Mouse (Mus musculus) heart, postnatal 0 days (tissue): ENCODE results near the gene Ndufb10. TPM values are rescaled to one million over a fixed set of nuclear protein-coding genes. Genes with fewer than 3 reads are reported as not detected.

ENCODE experiments used
- ATAC-seq: fragments of 200-750 bp; cut with Nextera tagmentation; 2 replicates; pipeline ENCODE4 v1.8.0; 2017; ENCODE audit warnings: low read depth, moderate number of reproducible peaks, moderate library complexity; ENCODE audit not compliant: insufficient read depth
- DNase-seq: peaks from one replicate; pipeline ENCODE4 v3.0.0-alpha.2; 2016; ENCODE audit warnings: low spot score
- H3K27ac ChIP-seq: fragments of 300-500 bp; sonication (generic); 2 replicates; pipeline ENCODE4 v1.5.1; 2014; ENCODE audit warnings: low read depth, mild to moderate bottlenecking
- H3K27me3 ChIP-seq: fragments of 300-500 bp; sonication (generic); 2 replicates; pipeline ENCODE4 v1.6.1; 2014; ENCODE audit warnings: low read length, mixed read lengths; ENCODE audit not compliant: control insufficient read depth, insufficient read depth
- H3K36me3 ChIP-seq: fragments of 300-500 bp; sonication (generic); replicated peaks from 2 replicates; pipeline ENCODE4 v1.6.1; 2014; ENCODE audit warnings: low read length, mixed read lengths; ENCODE audit not compliant: control insufficient read depth, insufficient read depth
- H3K4me1 ChIP-seq: fragments of 300-500 bp; sonication (generic); 2 replicates; pipeline ENCODE4 v1.6.1; 2014; ENCODE audit warnings: antibody characterized with exemption; ENCODE audit not compliant: control insufficient read depth, insufficient read depth
- H3K4me2 ChIP-seq: fragments of 300-500 bp; sonication (generic); 2 replicates; pipeline ENCODE4 v1.6.1; 2014; ENCODE audit warnings: low read depth, mild to moderate bottlenecking, low read length, moderate library complexity
- H3K4me3 ChIP-seq: fragments of 300-500 bp; sonication (generic); 2 replicates; pipeline ENCODE4 v1.5.1; 2014; ENCODE audit warnings: low read depth, low read length
- H3K9ac ChIP-seq: fragments of 300-500 bp; sonication (generic); replicated peaks from 2 replicates; pipeline ENCODE4 v1.6.1; 2014; ENCODE audit warnings: low read depth, low read length, mixed read lengths
- H3K9me3 ChIP-seq: fragments of 300-500 bp; sonication (generic); replicated peaks from 2 replicates; pipeline ENCODE4 v1.6.1; 2016; ENCODE audit warnings: low read length; ENCODE audit not compliant: control insufficient read depth
- CTCF ChIP-seq: IDR thresholded peaks from 2 replicates; pipeline ENCODE4 v1.5.1; 2016; ENCODE audit warnings: antibody characterized with exemption, control low read depth, low read depth
- EP300 ChIP-seq: IDR thresholded peaks from 2 replicates; pipeline ENCODE4 v1.6.1; 2016; ENCODE audit warnings: antibody characterized with exemption, low read depth
- WGBS: fragments of 180-500 bp; shearing (Covaris S2); extraction: QIAGEN DNeasy Blood & Tissue Kit; methylation state at CpG from one replicate; pipeline ENCODE4 v1.1.7; 2014; 5-methylcytosine and 5-hydroxymethylcytosine counted together
- polyA plus RNA-seq: library from polyadenylated mRNA; unstranded; fragments of >200 nt; fragmentation: Nextera tagmentation; extraction: Ambion mirVana; gene quantifications from 2 replicates; pipeline ENCODE4 v1.2.1, GENCODE M21; 2015
- total RNA-seq: library from RNA; depleted of rRNA; stranded (reverse); fragments of >200 nt; gene quantifications from 2 replicates; pipeline ENCODE4 v1.2.3, GENCODE M21; 2014; ENCODE audit warnings: low replicate concordance

The Ndufb10 gene
- total and polyA plus RNA-seq, 2 experiments from 2014 or later = 667 to 1,293 TPM

DNA sequence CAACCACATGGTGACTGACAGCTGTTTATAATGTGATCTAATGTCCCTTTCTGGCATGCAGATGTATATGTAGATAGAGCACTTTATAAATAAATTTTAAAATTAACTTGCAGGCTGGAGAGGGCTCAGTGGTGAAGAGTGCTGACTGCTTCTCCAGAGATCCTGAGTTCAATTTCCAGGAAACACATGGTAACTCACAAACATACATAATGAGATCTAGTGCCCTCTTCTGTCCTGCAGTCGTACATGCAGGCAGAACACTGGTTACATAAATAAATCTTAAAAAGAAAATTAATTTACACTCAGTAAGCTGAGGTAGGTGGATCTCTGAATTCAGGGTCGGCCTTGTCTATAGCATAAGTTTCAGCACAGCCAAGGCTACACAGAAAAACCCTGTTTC, 15.6 kb downstream of the Ndufb10 start:
- H3K4me1 ChIP-seq = peaks cover 13% of the 10 kb centered on the region; the same call in 1 of the 2 replicates
- no peak overlapping the region for H3K9ac ChIP-seq
- no peak overlapping the region; the same call in 1 of the 2 replicates for H3K4me3 ChIP-seq
- DNase-seq (peak; percentile 62), ATAC-seq (no peak)
- TF ChIP-seq CTCF (peak; percentile 46), EP300 (no peak)
- no peak overlapping the region for H3K27ac ChIP-seq
- WGBS = 24% methylated on average over 2 of the region's 2 CpGs
- no peaks in the 10 kb centered on the region for H3K9me3 ChIP-seq
- no peaks in the 10 kb centered on the region for H3K27me3 ChIP-seq
- peaks cover 20% of the 10 kb centered on the region for H3K36me3 ChIP-seq
- H3K4me2 ChIP-seq = no peak overlapping the region

DNA sequence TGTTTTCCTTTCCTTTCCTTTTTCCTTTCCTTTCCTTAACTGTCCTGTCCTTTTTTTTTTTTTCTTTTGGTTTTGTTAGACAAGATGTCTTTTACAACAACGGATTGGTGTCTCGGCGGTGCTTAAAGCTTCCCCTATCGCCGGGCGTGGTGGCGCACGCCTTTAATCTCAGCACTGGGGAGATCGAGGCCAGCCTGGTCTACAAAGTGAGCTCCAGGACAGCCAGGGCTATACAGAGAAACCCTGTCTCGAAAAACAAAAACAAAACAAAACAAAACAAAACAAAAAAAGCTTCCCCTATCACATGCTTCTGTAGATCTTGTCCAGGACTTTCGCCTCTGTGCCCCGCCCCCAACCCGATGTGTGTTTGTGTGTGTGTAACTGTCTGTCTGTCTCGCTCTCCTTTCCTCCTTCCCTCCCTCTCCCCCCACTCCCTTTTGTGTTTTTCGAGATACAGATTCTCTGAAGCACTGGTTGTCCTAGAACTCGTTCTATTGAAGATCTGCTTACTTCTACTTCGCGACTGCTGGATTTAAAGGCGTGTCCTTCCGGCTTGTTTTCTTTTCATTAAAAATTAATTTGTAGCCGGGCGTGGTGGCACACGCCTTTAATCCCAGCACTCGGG, 16.4 kb downstream of the Ndufb10 start:
- WGBS = 4% methylated on average over 24 of the region's 24 CpGs
- Histone ChIP-seq H3K4me2 (peak overlapping the region; percentile 74), H3K4me1 (peaks cover 13% of the 10 kb centered on the region; the same call in 1 of the 2 replicates), H3K9me3 (no peaks in the 10 kb centered on the region), H3K27ac (peak overlapping the region; percentile 79), H3K4me3 (peak overlapping the region; percentile 68), H3K27me3 (no peaks in the 10 kb centered on the region), H3K9ac (peak overlapping the region; percentile 73), H3K36me3 (peaks cover 24% of the 10 kb centered on the region)
- ATAC-seq = peak; percentile 45; the same call in 1 of the 2 replicates
- TF ChIP-seq CTCF (no peak), EP300 (no peak)
- no peak for DNase-seq

DNA sequence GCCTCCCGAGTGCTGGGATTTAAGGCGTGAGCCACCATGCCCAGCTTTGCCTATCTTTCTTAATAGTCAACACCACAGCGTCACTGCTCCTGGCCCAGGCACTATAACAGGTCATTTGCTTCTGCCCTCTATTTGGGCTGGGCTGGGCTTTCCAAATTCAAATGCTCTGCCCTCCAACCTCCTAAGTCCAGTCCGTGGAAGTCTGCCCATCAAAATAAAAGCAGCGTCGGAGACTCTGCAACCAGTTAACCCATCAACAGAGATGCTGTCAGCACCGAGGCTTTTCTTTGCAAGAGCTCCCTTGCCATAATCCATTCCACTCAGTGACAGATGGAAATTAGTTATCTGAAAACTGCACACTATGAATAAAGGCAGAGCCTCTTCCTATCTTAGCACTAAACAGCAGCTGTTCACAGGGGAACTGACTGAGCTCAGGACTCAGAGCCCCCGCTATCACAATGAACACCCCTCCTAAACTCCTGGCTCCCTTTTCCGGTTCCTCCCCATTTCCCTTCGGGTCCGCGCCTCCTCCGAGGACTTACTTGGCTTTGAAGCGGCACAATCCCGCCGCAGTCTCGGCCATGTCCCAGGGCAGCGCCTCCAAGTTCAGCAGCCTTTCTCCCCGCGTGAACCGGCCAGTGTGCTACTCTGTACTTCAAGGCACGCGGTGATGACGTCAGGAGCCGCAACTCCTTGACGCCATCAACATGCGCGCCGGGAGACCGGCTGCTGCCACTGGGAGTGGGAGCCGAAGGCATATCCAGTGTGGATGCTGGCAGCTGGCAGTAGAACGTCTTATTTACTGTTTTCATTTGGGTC, 17.1 kb downstream of the Ndufb10 start, which contains the start of gene Tbl3:
Gene Tbl3 (minus strand): TSS at position 679 of the 819 bp plus-strand sequence.
- peak within 1 kb of the TSS; percentile 68 for H3K4me3 ChIP-seq
- peaks cover 31% of the 10 kb centered on the region for H3K36me3 ChIP-seq
- 2% methylated on average over 32 of the region's 32 CpGs for WGBS
- no peaks in the 10 kb centered on the region for H3K27me3 ChIP-seq
- H3K4me2 ChIP-seq = peak within 1 kb of the TSS; percentile 74
- H3K9me3 ChIP-seq = no peaks in the 10 kb centered on the region
- peak within 1 kb of the TSS; percentile 73 for H3K9ac ChIP-seq
- H3K27ac ChIP-seq = peak within 1 kb of the TSS; percentile 79
- TF ChIP-seq EP300 (no peak), CTCF (0 out of 2 replicates have a peak, but pooled peaks have one; percentile 6)
- peak; percentile 92 for DNase-seq
- ATAC-seq = peak; percentile 87
- H3K4me1 ChIP-seq = peaks cover 13% of the 10 kb centered on the region; the same call in 1 of the 2 replicates

DNA sequence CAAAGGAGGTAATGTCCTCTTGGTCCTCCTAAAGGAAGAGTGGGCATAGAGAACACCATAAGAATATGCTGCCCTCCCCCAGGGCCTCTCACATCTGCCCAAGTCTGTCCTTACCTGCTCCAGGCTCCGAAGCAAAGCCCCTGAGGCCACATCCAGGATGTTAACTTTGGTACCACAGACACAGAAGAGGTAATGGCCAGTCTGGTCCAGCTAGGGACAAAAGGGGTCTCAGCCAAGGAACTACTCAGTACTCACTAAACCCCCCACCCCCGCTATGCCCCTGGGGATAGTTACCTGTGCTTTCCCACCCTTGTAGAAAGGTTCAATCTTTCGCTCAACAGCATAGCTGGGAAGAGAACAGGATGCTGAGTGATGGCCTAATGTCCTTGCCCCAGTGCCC, 18.5 kb downstream of the Ndufb10 start:
- no peak for ATAC-seq
- Histone ChIP-seq H3K4me2 (no peak overlapping the region), H3K9me3 (no peaks in the 10 kb centered on the region), H3K27ac (no peak overlapping the region), H3K36me3 (peaks cover 45% of the 10 kb centered on the region), H3K4me1 (peaks cover 13% of the 10 kb centered on the region; the same call in 1 of the 2 replicates), H3K27me3 (no peaks in the 10 kb centered on the region), H3K9ac (no peak overlapping the region), H3K4me3 (no peak overlapping the region)
- TF ChIP-seq CTCF (no peak), EP300 (no peak)
- WGBS = 88% methylated on average over 3 of the region's 3 CpGs
- DNase-seq = no peak

DNA sequence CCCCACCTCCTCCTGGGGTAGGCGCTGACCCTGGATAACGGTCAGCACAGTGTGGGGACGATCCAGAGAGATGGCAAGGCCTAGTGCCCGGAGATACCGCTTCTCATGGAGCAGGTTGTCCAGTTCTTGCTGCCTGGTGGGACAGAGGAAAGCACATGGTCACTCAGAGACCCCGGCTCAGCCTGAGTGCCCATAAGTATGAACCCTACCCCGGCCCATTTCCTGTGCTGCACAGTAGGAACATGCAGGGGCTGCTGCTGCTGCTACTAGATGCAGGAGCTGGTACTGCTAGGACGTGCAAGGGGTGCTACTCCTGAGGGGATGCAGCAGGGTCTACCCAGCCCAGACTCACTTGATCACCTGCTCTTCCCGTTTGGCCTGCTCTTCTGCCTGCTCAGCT, 23.0 kb downstream of the Ndufb10 start:
- Histone ChIP-seq H3K4me1 (peaks cover 13% of the 10 kb centered on the region; the same call in 1 of the 2 replicates), H3K4me2 (no peak overlapping the region), H3K9me3 (no peaks in the 10 kb centered on the region), H3K27ac (no peak overlapping the region), H3K9ac (no peak overlapping the region), H3K27me3 (no peaks in the 10 kb centered on the region), H3K4me3 (no peak overlapping the region), H3K36me3 (peaks cover 55% of the 10 kb centered on the region)
- TF ChIP-seq CTCF (no peak), EP300 (no peak)
- no peak for ATAC-seq
- DNase-seq = no peak
- 91% methylated on average over 9 of the region's 9 CpGs for WGBS
